Mouse (Mus musculus): ENCODE results near the gene Tcp11.

DNA sequence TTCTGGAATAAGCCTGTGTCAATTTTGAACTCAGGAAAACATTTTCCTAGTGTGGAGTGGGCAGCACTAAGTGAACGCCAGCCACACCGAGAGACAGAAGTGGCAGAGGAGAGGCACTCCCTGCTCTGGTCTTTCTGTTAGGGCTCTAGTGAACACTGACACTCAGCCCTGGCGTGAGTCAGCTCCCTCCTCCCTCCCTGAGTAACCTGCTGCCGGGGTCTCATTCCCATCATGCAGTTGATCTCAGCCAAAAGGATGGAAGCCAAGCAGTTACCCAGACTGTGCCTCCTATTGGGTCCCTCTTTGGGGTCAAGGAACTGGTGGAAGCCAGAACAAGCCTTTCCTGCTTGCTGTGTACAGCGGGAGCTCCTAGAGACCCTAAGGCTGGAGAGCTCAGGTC lies 32.9 kb downstream of the Tcp11 start:
- TF ChIP-seq CTCF (IDR thresholded peaks at IDR 0.05; ENCODE audit: borderline replicate concordance, control insufficient read depth, extremely low read depth, insufficient read depth, low read length, poor library complexity), result no peak
- no peak for TF ChIP-seq POLR2A (IDR thresholded peaks at IDR 0.05; ENCODE audit: control insufficient read depth, extremely low read depth, insufficient read depth, low read length, poor library complexity)
